ENCODE assay signal across 15 mouse cellular contexts in the genomic region with DNA sequence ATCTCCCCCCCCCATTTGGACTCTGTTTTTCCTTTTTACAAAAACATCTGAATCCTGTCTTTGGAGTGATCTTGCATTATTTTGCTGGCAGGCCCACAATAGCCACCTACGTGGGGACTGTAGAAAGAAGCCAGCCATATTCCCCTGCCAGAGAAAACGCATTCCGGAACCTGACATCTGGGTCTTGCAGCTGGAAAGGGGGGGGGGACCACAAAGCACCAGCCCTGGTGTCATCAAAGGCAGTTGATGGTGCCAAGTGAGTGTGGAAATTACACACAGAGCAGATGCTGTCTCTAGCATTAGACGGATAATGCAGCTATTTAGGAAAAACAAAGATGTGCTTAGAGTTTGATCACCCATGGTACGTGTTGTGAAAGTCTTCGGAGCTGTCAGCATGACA. TPM values are rescaled to one million over a fixed set of nuclear protein-coding genes. Genes with fewer than 3 reads are reported as not detected.
DNase-seq lines count a peak whose midpoint lies in the region; ATAC-seq and TF ChIP-seq lines count a peak whose summit lies in the region.
"Had no signal": no experiment of that assay in that cellular context is flagged by ENCODE, and none has a peak within 500 bp of the region (broad histone marks: within the 10 kb centered on the region; RNA-seq: fewer than 3 reads in every experiment).

No protein-coding gene starts in this region.

- DNase-seq in lung, embryonic 14.5 days: peak; percentile 27
- no peak for DNase-seq in lung, postnatal 14 days
- peak; percentile 15 for DNase-seq in brain, adult 2 months (ENCODE audit: low read depth, low spot score)
- peak; percentile 71 for DNase-seq in brain, embryonic 14.5 days (ENCODE audit: low read depth)
- DNase-seq in hindbrain, embryonic 14.5 days (ENCODE audit: low spot score): no peak
- DNase-seq in thymus, postnatal 14 days: no peak
- no peak for DNase-seq in ovary, adult 18-20 months (ENCODE audit: low spot score)
- DNase-seq: cerebellum, postnatal 25 days; heart, postnatal 4 days; kidney, postnatal 10 days; liver, embryonic 13.5 days; right cerebral cortex, postnatal 25 days had no signal

- H3K9ac ChIP-seq in lung, embryonic 14.5 days: no peak overlapping the region
- no peak overlapping the region for H3K9ac ChIP-seq in hindbrain, embryonic 14.5 days
- H3K9ac ChIP-seq: liver, embryonic 13.5 days had no signal

- H3K27me3 ChIP-seq in lung, embryonic 14.5 days (ENCODE audit: insufficient read depth, low read length): no peaks in the 10 kb centered on the region
- no peaks in the 10 kb centered on the region for H3K27me3 ChIP-seq in hindbrain, embryonic 14.5 days (ENCODE audit: control insufficient read depth, insufficient read depth, low read length)
- H3K27me3 ChIP-seq: liver, embryonic 13.5 days had no signal

- no peak overlapping the region for H3K27ac ChIP-seq in lung, embryonic 14.5 days (ENCODE audit: low read depth)
- H3K27ac ChIP-seq in hindbrain, embryonic 14.5 days: no peak overlapping the region
- H3K27ac ChIP-seq: left cerebral cortex, adult 2 months; liver, embryonic 13.5 days had no signal

- no peak for TF ChIP-seq POLR2A in brain, embryonic 14.5 days (IDR thresholded peaks at IDR 0.05; ENCODE audit: borderline replicate concordance, extremely low read depth, insufficient read depth, insufficient read length, poor library complexity, severe bottlenecking)

- no peaks in the 10 kb centered on the region for H3K9me3 ChIP-seq in lung, embryonic 14.5 days (ENCODE audit: low read depth, low read length)
- H3K9me3 ChIP-seq in hindbrain, embryonic 14.5 days (ENCODE audit: control insufficient read depth, low read length): no peaks in the 10 kb centered on the region
- H3K9me3 ChIP-seq: liver, embryonic 13.5 days had no signal

- no peak for ATAC-seq in lung, embryonic 14.5 days (ENCODE audit: insufficient read depth)
- ATAC-seq in hindbrain, embryonic 14.5 days (ENCODE audit: low FRiP score): peak; percentile 59; the same call in 1 of the 2 replicates
- ATAC-seq: intestine, postnatal 0 days had no signal

- no peak for TF ChIP-seq CTCF in lung, embryonic 14.5 days (IDR thresholded peaks at IDR 0.05; ENCODE audit: low read depth)
- TF ChIP-seq CTCF in brain, embryonic 14.5 days (IDR thresholded peaks at IDR 0.05; ENCODE audit: borderline replicate concordance, extremely low read depth, insufficient read depth, insufficient read length): no peak

- no peak overlapping the region for H3K4me2 ChIP-seq in lung, embryonic 14.5 days
- no peak overlapping the region for H3K4me2 ChIP-seq in hindbrain, embryonic 14.5 days (replicated peaks)
- H3K4me2 ChIP-seq: liver, embryonic 13.5 days had no signal

- no peaks in the 10 kb centered on the region for H3K36me3 ChIP-seq in lung, embryonic 14.5 days (ENCODE audit: insufficient read depth)
- H3K36me3 ChIP-seq in hindbrain, embryonic 14.5 days (replicated peaks; ENCODE audit: control insufficient read depth, insufficient read depth): no peaks in the 10 kb centered on the region
- H3K36me3 ChIP-seq: liver, embryonic 13.5 days had no signal

- WGBS in lung, embryonic 14.5 days: 76% methylated on average over 6 of the region's 6 CpGs
- 54% methylated on average over 6 of the region's 6 CpGs for WGBS in hindbrain, embryonic 14.5 days

- H3K4me1 ChIP-seq in lung, embryonic 14.5 days (ENCODE audit: insufficient read depth): no peaks in the 10 kb centered on the region
- H3K4me1 ChIP-seq in hindbrain, embryonic 14.5 days (replicated peaks; ENCODE audit: control insufficient read depth, insufficient read depth, low read length): 0 out of 2 replicates have a peak, but pooled peaks cover 3% of the 10 kb centered on the region
- H3K4me1 ChIP-seq: liver, embryonic 13.5 days had no signal

- no peak overlapping the region for H3K4me3 ChIP-seq in lung, embryonic 14.5 days (ENCODE audit: low read depth, low read length)
- H3K4me3 ChIP-seq in hindbrain, embryonic 14.5 days (replicated peaks; ENCODE audit: low read length): no peak overlapping the region
- H3K4me3 ChIP-seq: erythroblast, embryonic 14.5 days; left cerebral cortex, adult 2 months; liver, embryonic 13.5 days had no signal

RNA-seq across cellular contexts. Expression of a gene that starts 46.4 kb away (rescaled TPM):
- polyA plus RNA-seq in lung, embryonic 14.5 days (2014; fragmentation: Nextera tagmentation; extraction: Ambion mirVana): 10.3 and 10.9 TPM in 2 replicates
- polyA plus RNA-seq in brain, embryonic 14.5 days (2012; rRNA removed): 96.9 and 115 TPM in 2 replicates
- polyA plus RNA-seq in hindbrain, embryonic 14.5 days (2014; fragmentation: Nextera tagmentation; extraction: Ambion mirVana): 8.6 and 10.7 TPM in 2 replicates
- polyA plus RNA-seq: erythroblast, embryonic 14.5 days had no signal

Comparison
In these comparisons a context has a peak if more than half of its experiments do, and no peak if none do; other contexts are left out.
1. DNase-seq: peak in lung, embryonic 14.5 days (single experiment), brain, adult 2 months (single experiment) and brain, embryonic 14.5 days (single experiment); none in lung, postnatal 14 days (single experiment), hindbrain, embryonic 14.5 days (single experiment), thymus, postnatal 14 days (single experiment) and ovary, adult 18-20 months (single experiment).